Mouse (Mus musculus): Measurements from ENCODE around the gene Zfp473. TPM values are rescaled to one million over a fixed set of nuclear protein-coding genes. Genes with fewer than 3 reads are reported as not detected.

The Zfp473 gene
- polyA plus RNA-seq, 1 experiment from 2014 or later, result 3.2 TPM

GRCm38 (mm10) chr7:44689331-44689730, 61.5 kb downstream of the Zfp473 start:
- no peak overlapping the region for H3K4me3 ChIP-seq (ENCODE audit: low read depth, low read length)
- WGBS, result 89% methylated on average over 7 of the region's 7 CpGs

GRCm38 (mm10) chr7:44688890-44689289, 62.0 kb downstream of the Zfp473 start:
- H3K9ac ChIP-seq (ENCODE audit: low read length), result no peak overlapping the region
- H3K9me3 ChIP-seq (ENCODE audit: control insufficient read depth, low read length), result no peaks in the 10 kb centered on the region
- no peak overlapping the region for H3K4me3 ChIP-seq (ENCODE audit: low read depth, low read length)
- WGBS, result 74% methylated on average over 3 of the region's 3 CpGs
- no peak for DNase-seq (ENCODE audit: low spot score)
- no peak overlapping the region for H3K4me2 ChIP-seq (ENCODE audit: low read depth)
- H3K4me1 ChIP-seq (ENCODE audit: control insufficient read depth, insufficient read depth, low read length), result no peaks in the 10 kb centered on the region
- H3K27me3 ChIP-seq (ENCODE audit: control insufficient read depth, insufficient read depth, low read length), result no peaks in the 10 kb centered on the region
- no peak overlapping the region for H3K27ac ChIP-seq (ENCODE audit: low read depth, low read length)
- ATAC-seq (ENCODE audit: insufficient read depth, low FRiP score, low TSS enrichment), result no peak
- no peaks in the 10 kb centered on the region for H3K36me3 ChIP-seq (ENCODE audit: control insufficient read depth, insufficient read depth, low read length)

More at GRCm38 (mm10) chr7:44689331-44689730, 61.5 kb downstream of the Zfp473 start:
- DNase-seq (ENCODE audit: low spot score), result no peak
- ATAC-seq (ENCODE audit: insufficient read depth, low FRiP score, low TSS enrichment), result no peak
- Histone ChIP-seq H3K4me1 (ENCODE audit: control insufficient read depth, insufficient read depth, low read length) (no peaks in the 10 kb centered on the region), H3K4me2 (ENCODE audit: low read depth) (no peak overlapping the region), H3K27me3 (ENCODE audit: control insufficient read depth, insufficient read depth, low read length) (no peaks in the 10 kb centered on the region), H3K27ac (ENCODE audit: low read depth, low read length) (no peak overlapping the region), H3K9ac (ENCODE audit: low read length) (no peak overlapping the region), H3K9me3 (ENCODE audit: control insufficient read depth, low read length) (no peaks in the 10 kb centered on the region), H3K36me3 (ENCODE audit: control insufficient read depth, insufficient read depth, low read length) (no peaks in the 10 kb centered on the region)

GRCm38 (mm10) chr7:44685531-44686402, 65.1 kb downstream of the Zfp473 start:
- H3K4me1 ChIP-seq (ENCODE audit: control insufficient read depth, insufficient read depth, low read length), result no peaks in the 10 kb centered on the region
- no peak overlapping the region for H3K9ac ChIP-seq (ENCODE audit: low read length)
- no peak overlapping the region for H3K27ac ChIP-seq (ENCODE audit: low read depth, low read length)
- no peak for ATAC-seq (ENCODE audit: insufficient read depth, low FRiP score, low TSS enrichment)
- no peak overlapping the region for H3K4me2 ChIP-seq (ENCODE audit: low read depth)
- 71% methylated on average over 17 of the region's 17 CpGs for WGBS
- 0 out of 2 replicates have a peak, but pooled peaks cover under 1% of the 10 kb centered on the region for H3K9me3 ChIP-seq (ENCODE audit: control insufficient read depth, low read length)
- H3K36me3 ChIP-seq (ENCODE audit: control insufficient read depth, insufficient read depth, low read length), result no peaks in the 10 kb centered on the region
- no peak overlapping the region for H3K4me3 ChIP-seq (ENCODE audit: low read depth, low read length)
- no peak for DNase-seq (ENCODE audit: low spot score)
- no peaks in the 10 kb centered on the region for H3K27me3 ChIP-seq (ENCODE audit: control insufficient read depth, insufficient read depth, low read length)

GRCm38 (mm10) chr7:44683656-44684055, 67.2 kb downstream of the Zfp473 start:
- DNase-seq (ENCODE audit: low spot score) (no peak), ATAC-seq (ENCODE audit: insufficient read depth, low FRiP score, low TSS enrichment) (no peak)
- no peak overlapping the region for H3K9ac ChIP-seq (ENCODE audit: low read length)
- no peak overlapping the region for H3K27ac ChIP-seq (ENCODE audit: low read depth, low read length)
- H3K9me3 ChIP-seq (ENCODE audit: control insufficient read depth, low read length), result 0 out of 2 replicates have a peak, but pooled peaks cover 3% of the 10 kb centered on the region
- WGBS, result 81% methylated on average over 8 of the region's 8 CpGs
- no peak overlapping the region for H3K4me2 ChIP-seq (ENCODE audit: low read depth)
- H3K27me3 ChIP-seq (ENCODE audit: control insufficient read depth, insufficient read depth, low read length), result no peaks in the 10 kb centered on the region
- H3K36me3 ChIP-seq (ENCODE audit: control insufficient read depth, insufficient read depth, low read length), result no peaks in the 10 kb centered on the region
- no peaks in the 10 kb centered on the region for H3K4me1 ChIP-seq (ENCODE audit: control insufficient read depth, insufficient read depth, low read length)
- H3K4me3 ChIP-seq (ENCODE audit: low read depth, low read length), result no peak overlapping the region

Other genes starting within 250 kb of the Zfp473 start
- gene Mybpc2, start 226.4 kb downstream of the Zfp473 start, polyA plus RNA-seq (2014; fragmentation: Nextera tagmentation; extraction: Ambion mirVana), result 0.07 TPM in 1 of 2 replicates, not detected in the other
- not detected in 2 replicates for gene Spib, start 219.0 kb downstream of the Zfp473 start, polyA plus RNA-seq (2014; fragmentation: Nextera tagmentation; extraction: Ambion mirVana)
- 62.3 and 64.8 TPM in 2 replicates for gene Pold1, start 202.2 kb downstream of the Zfp473 start, polyA plus RNA-seq (2014; fragmentation: Nextera tagmentation; extraction: Ambion mirVana)
- gene Nr1h2, start 197.1 kb downstream of the Zfp473 start, polyA plus RNA-seq (2014; fragmentation: Nextera tagmentation; extraction: Ambion mirVana), result 68.1 and 71.9 TPM in 2 replicates
- 0.42 and 0.49 TPM in 2 replicates for gene Napsa, start 178.7 kb downstream of the Zfp473 start, polyA plus RNA-seq (2014; fragmentation: Nextera tagmentation; extraction: Ambion mirVana)
- gene Kcnc3, start 160.4 kb downstream of the Zfp473 start, polyA plus RNA-seq (2014; fragmentation: Nextera tagmentation; extraction: Ambion mirVana), result 0.92 and 1.7 TPM in 2 replicates
- gene Myh14, start 80.2 kb downstream of the Zfp473 start, polyA plus RNA-seq (2014; fragmentation: Nextera tagmentation; extraction: Ambion mirVana), result 2.2 and 2.5 TPM in 2 replicates
- not detected in 2 replicates for gene Izumo2, start 42.3 kb downstream of the Zfp473 start, polyA plus RNA-seq (2014; fragmentation: Nextera tagmentation; extraction: Ambion mirVana)
- 37.5 and 41.2 TPM in 2 replicates for gene Vrk3, start 2.6 kb downstream of the Zfp473 start, polyA plus RNA-seq (2014; fragmentation: Nextera tagmentation; extraction: Ambion mirVana)
- 64.2 and 68.3 TPM in 2 replicates for gene Nup62, start 65.0 kb upstream of the Zfp473 start, polyA plus RNA-seq (2014; fragmentation: Nextera tagmentation; extraction: Ambion mirVana)
- gene Il4i1, start 65.3 kb upstream of the Zfp473 start, polyA plus RNA-seq (2014; fragmentation: Nextera tagmentation; extraction: Ambion mirVana), result 0.65 and 1.1 TPM in 2 replicates
- gene Atf5, start 65.6 kb upstream of the Zfp473 start, polyA plus RNA-seq (2014; fragmentation: Nextera tagmentation; extraction: Ambion mirVana), result 2.1 and 3.1 TPM in 2 replicates
- gene Akt1s1, start 97.9 kb upstream of the Zfp473 start, polyA plus RNA-seq (2014; fragmentation: Nextera tagmentation; extraction: Ambion mirVana), result 37.2 and 49.3 TPM in 2 replicates
- 69.3 and 93.0 TPM in 2 replicates for gene Tbc1d17, start 98.0 kb upstream of the Zfp473 start, polyA plus RNA-seq (2014; fragmentation: Nextera tagmentation; extraction: Ambion mirVana)
- gene Pnkp, start 106.1 kb upstream of the Zfp473 start, polyA plus RNA-seq (2014; fragmentation: Nextera tagmentation; extraction: Ambion mirVana), result 30.2 and 30.6 TPM in 2 replicates
- 418 and 419 TPM in 2 replicates for gene Ptov1, start 118.7 kb upstream of the Zfp473 start, polyA plus RNA-seq (2014; fragmentation: Nextera tagmentation; extraction: Ambion mirVana)
- gene Med25, start 141.7 kb upstream of the Zfp473 start, polyA plus RNA-seq (2014; fragmentation: Nextera tagmentation; extraction: Ambion mirVana), result 87.7 and 93.1 TPM in 2 replicates
- gene Fuz, start 145.0 kb upstream of the Zfp473 start, polyA plus RNA-seq (2014; fragmentation: Nextera tagmentation; extraction: Ambion mirVana), result 18.7 and 20.0 TPM in 2 replicates
- 92.5 and 95.0 TPM in 2 replicates for gene Ap2a1, start 178.4 kb upstream of the Zfp473 start, polyA plus RNA-seq (2014; fragmentation: Nextera tagmentation; extraction: Ambion mirVana)
- gene Tsks, start 192.2 kb upstream of the Zfp473 start, polyA plus RNA-seq (2014; fragmentation: Nextera tagmentation; extraction: Ambion mirVana), result 0.27 TPM in 1 of 2 replicates, not detected in the other
- gene Cpt1c, start 223.8 kb upstream of the Zfp473 start, polyA plus RNA-seq (2014; fragmentation: Nextera tagmentation; extraction: Ambion mirVana), result 22.0 and 25.2 TPM in 2 replicates
- gene Prmt1, start 235.5 kb upstream of the Zfp473 start, polyA plus RNA-seq (2014; fragmentation: Nextera tagmentation; extraction: Ambion mirVana), result 304 and 319 TPM in 2 replicates
- 67.1 and 72.3 TPM in 2 replicates for gene Irf3, start 246.6 kb upstream of the Zfp473 start, polyA plus RNA-seq (2014; fragmentation: Nextera tagmentation; extraction: Ambion mirVana)
- gene Bcl2l12, start 247.7 kb upstream of the Zfp473 start, polyA plus RNA-seq (2014; fragmentation: Nextera tagmentation; extraction: Ambion mirVana), result 51.6 and 52.9 TPM in 2 replicates